Mouse (Mus musculus): ENCODE data around the gene Arl15. TPM values are rescaled to one million over a fixed set of nuclear protein-coding genes. Genes with fewer than 3 reads are reported as not detected.

Arl15 gene
- polyA plus RNA-seq, 2 experiments from 2014 or later, result 14.7 to 17.8 TPM

GRCm38 (mm10) chr13:114114586-114114985 is 320.3 kb downstream of the Arl15 start:
- no peak for ATAC-seq

- ATAC-seq, result no peak
Observed at GRCm38 (mm10) chr13:114115106-114115505, 320.8 kb downstream of the Arl15 start.

- no peak for ATAC-seq
Observed at GRCm38 (mm10) chr13:114118104-114118830, 324.0 kb downstream of the Arl15 start.

- ATAC-seq, result no peak
Observed at GRCm38 (mm10) chr13:114119816-114120215, 325.5 kb downstream of the Arl15 start.

GRCm38 (mm10) chr13:114121591-114121990 is 327.3 kb downstream of the Arl15 start:
- ATAC-seq, result no peak

GRCm38 (mm10) chr13:114123391-114123790 is 329.1 kb downstream of the Arl15 start:
- no peak for ATAC-seq

GRCm38 (mm10) chr13:114124385-114124784 is 330.1 kb downstream of the Arl15 start:
- no peak for ATAC-seq

- ATAC-seq, result no peak
Observed at GRCm38 (mm10) chr13:114124991-114125390, 330.7 kb downstream of the Arl15 start.

- no peak for ATAC-seq
Observed at GRCm38 (mm10) chr13:114128366-114128765, 334.1 kb downstream of the Arl15 start.

GRCm38 (mm10) chr13:114129986-114130385 is 335.7 kb downstream of the Arl15 start:
- ATAC-seq, result no peak

- no peak for ATAC-seq
Observed at GRCm38 (mm10) chr13:114130566-114131319, 336.4 kb downstream of the Arl15 start.

GRCm38 (mm10) chr13:114138921-114139320 is 344.6 kb downstream of the Arl15 start:
- ATAC-seq, result no peak

GRCm38 (mm10) chr13:114139570-114139969 is 345.3 kb downstream of the Arl15 start:
- ATAC-seq, result no peak

- no peak for ATAC-seq
Observed at GRCm38 (mm10) chr13:114142826-114143225, 348.5 kb downstream of the Arl15 start.

- no peak for ATAC-seq
Observed at GRCm38 (mm10) chr13:114143247-114143646, 348.9 kb downstream of the Arl15 start.

GRCm38 (mm10) chr13:114144052-114145046 is 350.0 kb downstream of the Arl15 start:
- no peak for ATAC-seq

GRCm38 (mm10) chr13:114145249-114145648 is 350.9 kb downstream of the Arl15 start:
- ATAC-seq, result no peak

- ATAC-seq, result no peak
Observed at GRCm38 (mm10) chr13:114150856-114151697, 356.8 kb downstream of the Arl15 start.

- no peak for ATAC-seq
Observed at GRCm38 (mm10) chr13:114151698-114152069, 357.4 kb downstream of the Arl15 start.

GRCm38 (mm10) chr13:114156689-114157088 is 362.4 kb downstream of the Arl15 start:
- ATAC-seq, result no peak

GRCm38 (mm10) chr13:114158111-114158730 is 363.9 kb downstream of the Arl15 start:
- ATAC-seq, result no peak

Measured in CD4-positive, CD25-positive, alpha-beta regulatory T cell, adult 4 months (primary cell).